Mouse (Mus musculus): ENCODE data around the gene Pip4k2a. TPM values are rescaled to one million over a fixed set of nuclear protein-coding genes. Genes with fewer than 3 reads are reported as not detected.
A peak's percentile ranks its signal among the peaks of the same experiment; 100 is the strongest.
"Not testable (repeated sequence)": the region's sequence is repeated elsewhere in the genome, so short reads cannot be mapped to it uniquely, and the experiment has no call there.

The Pip4k2a gene
- total RNA-seq (2021): 25.3 and 29.4 TPM in 2 replicates
- long read RNA-seq, experiment 1, transcript Pip4k2a-201 (10 exons, 3,477 nt): major isoform, 18 of 33 reads
- long read RNA-seq, experiment 1, partial matches to known transcripts: 4 of 33 reads
- long read RNA-seq, experiment 1, other reads (novel, unspliced or antisense): 11 of 33 reads
- long read RNA-seq, experiment 2, transcript Pip4k2a-201 (10 exons, 3,477 nt): major isoform, 27 of 33 reads
- long read RNA-seq, experiment 2, partial matches to known transcripts: 0 of 33 reads
- long read RNA-seq, experiment 2, other reads (novel, unspliced or antisense): 6 of 33 reads

DNA sequence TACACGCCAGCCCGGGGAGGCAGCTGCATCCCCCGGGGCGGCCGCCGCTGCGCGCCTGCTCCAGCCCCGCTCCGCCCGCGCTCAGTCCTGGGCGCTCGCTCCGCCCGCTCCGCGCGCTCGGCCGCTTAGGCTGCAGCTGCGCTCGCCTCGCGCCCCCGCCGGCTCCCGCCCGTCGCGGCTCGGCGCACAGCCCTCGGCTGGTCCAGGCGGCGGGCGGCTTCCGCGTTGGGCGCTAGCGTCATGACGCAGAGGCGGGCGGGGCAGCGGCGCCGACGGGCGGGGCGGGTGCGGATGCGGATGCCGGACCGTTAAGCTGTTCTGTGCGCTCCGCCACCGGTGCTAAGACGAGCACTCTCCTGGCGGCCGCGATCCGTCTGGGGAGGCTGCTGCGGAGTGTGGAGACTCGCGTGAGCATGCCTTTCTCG lies at the start of gene Pip4k2a, which contains the start of gene 4930426L09Rik:
Gene Pip4k2a (minus strand): TSS at position 73 of the 425 bp plus-strand sequence.
Gene 4930426L09Rik (plus strand): TSS at position 290 of the 425 bp plus-strand sequence.
- DNase-seq: peak; percentile 96

DNA sequence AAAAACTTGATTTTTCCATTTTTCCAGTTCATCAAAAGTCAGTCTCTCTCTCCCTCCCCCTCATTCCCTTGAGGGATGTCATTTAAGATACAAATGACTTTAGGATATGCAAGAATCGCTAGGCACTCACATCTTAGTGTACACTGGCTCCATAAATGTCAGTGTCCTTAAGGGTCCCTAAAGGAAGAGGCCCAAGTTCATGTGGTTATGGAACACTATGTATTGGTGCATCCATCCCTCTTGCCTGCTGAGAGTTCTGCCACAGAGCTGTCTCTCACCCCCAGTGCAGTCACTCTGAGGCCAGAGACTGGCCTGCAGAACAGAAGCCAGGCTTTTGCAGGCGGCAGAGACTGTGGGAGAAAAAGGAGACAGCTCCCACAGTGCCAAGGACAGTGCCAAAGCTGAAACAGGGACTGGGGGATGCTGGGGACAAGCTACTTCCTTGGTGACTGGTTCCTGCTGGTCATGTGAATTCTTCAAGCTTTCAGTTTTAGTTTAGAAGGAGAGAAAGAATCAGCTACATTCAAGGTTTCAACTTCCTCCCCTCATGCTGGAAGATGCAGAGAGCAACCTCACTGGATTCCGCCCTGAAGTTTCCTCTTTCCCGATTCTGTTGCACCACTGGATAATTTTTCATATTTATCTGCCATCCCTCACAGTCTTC lies 40.1 kb upstream of the Pip4k2a start:
- no peak for DNase-seq

DNA sequence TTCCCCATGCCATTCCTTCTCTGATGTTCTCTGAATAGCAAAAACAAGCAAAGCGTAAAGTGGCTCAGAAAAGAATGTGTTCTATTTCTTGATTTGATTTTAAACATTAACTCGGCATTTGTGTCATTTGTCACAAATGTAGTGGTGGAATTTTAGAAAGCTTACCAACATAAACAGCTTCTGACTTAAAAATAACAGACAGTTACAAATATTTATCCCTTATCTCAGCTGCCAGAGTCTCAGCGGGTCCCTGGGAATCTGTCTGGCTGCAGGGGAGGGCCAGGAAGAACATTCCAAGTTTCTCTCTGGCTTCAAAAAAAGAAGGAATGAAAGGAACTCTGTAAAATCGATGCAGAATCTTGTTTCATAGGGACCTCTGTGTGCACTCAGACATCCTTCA lies 39.5 kb upstream of the Pip4k2a start:
- no peak for DNase-seq

DNA sequence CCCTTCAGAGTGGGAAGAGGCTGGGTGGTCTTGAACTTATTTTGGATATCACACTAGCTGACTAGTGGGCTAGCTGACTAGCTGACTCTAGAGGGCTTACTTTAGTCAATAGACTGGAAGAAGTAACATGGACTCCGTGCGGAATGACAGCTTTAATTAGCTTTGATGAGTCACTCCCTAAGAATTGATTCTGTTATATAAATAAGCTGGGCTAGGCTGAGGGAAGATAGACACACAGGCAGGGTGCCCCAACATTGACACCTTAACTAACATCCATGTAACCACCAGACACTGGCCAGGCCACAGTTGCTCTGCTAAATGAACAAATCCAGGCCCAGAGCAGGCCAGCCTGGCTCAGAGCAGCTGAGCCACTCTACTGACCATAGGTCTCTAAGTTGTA lies 26.9 kb upstream of the Pip4k2a start:
- no peak for DNase-seq

DNA sequence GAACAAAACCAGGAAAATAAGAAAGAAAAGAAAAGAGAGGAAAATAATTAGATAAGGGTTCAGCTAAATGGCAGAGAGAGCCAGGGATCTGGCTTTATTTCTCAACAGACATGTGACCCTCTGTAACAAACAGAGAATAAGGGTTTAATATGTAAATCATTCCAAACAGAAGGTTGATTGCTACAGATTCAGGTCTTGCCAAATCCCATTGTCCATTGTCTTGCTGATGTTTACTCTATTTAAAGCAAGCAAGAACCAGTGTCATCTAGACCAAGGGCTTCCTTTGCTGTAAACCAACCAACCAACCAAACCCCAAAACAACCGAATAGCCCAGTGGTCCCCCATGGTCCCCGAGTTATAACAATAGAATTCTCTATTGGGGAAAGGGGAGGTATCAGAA lies 20.1 kb upstream of the Pip4k2a start:
- no peak for DNase-seq

DNA sequence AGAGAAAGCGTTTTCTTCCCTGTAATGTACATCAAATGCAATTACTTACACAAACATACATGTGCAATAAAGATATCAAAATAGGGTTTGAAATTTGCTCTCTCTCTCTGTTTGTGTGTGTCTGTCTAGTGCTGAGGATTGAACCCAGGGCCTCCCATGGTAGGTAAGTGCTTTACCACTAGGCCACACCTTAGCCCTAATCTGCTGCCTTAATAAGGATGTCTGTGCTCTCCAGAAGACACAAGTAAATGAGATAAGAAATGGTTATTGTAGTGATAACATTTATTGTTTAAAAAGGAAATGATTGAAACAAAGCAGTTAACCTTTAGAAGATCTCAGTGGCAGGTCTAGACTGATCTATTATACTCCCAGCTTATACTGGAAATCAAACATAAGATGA lies 18.9 kb upstream of the Pip4k2a start:
- no peak for DNase-seq

DNA sequence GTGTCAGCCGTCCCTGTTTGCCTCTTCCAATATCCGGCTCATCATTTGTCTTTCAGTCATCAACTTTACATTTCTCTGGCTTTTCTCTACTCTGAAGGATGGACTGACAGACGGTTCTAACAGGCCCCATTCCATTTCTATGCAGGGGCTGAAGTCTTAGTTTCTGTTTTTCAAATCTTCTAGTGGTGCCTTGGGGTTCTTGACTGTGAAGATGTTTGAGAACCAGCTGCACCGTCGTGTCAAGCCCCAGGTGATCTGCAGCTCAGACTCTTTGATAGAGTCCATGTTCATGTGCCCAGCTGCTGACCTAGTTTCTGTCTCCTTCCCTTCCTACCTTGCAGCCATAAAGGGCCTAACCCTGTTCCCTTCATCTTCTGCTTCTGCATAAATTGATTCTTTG lies 18.4 kb upstream of the Pip4k2a start:
- DNase-seq: no peak

DNA sequence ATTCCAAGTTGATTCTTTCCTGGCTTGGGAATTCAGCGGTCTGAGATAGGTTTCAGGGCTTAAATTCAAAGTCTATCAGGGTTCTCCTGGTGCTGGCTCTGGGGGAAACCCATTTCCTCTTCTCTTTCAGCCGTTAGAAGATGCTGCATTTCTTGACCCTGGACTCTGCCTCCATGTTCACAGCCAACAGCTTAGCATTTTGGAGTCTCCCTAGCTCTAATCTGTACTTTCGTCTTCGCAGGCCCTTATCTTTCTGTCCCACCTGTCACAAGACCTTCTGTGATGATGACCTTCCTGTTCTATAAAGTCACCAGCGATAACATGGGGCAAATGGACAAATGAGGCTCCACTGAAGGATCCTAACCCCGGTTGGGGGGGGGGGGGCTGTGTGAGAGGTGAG lies 13.5 kb upstream of the Pip4k2a start:
- DNase-seq: no peak

DNA sequence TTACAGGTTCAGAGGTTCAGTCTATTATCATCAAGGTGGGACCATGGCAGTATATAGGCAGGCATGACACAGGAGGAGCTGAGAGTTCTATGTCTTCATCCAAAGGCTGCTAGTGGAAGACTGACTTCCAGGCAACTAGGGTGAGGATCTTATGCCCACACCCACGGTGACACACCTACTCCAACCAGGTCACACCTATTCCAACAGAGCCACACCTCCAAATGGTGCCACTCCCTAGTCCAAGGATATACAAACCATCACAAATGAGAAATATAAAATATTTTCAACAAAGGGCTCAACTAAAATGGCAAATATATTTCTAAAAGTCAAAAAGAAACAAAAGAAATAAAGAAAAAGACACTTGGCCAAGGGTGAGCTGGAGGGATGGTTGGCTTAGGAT lies 12.6 kb upstream of the Pip4k2a start:
- not testable (repeated sequence) for DNase-seq

DNA sequence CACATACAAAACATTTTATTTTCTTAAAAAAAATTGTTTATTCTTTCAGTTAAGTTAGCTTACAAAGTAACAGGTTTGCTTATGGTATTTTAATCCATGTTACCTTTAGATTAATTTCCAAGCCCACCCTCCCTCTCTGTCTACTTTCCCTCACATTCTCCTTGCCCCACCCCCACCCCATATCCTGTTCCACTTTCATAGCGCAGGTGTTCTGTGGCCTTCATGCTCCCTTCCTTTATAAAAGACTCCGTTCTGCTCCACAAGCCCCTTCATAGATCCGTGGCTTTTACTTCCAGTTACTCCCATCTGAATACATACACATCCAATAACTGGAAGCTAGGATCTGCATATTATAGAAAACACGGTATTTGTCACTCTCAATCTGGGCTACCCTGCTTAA lies 9.7 kb upstream of the Pip4k2a start:
- DNase-seq: no peak

DNA sequence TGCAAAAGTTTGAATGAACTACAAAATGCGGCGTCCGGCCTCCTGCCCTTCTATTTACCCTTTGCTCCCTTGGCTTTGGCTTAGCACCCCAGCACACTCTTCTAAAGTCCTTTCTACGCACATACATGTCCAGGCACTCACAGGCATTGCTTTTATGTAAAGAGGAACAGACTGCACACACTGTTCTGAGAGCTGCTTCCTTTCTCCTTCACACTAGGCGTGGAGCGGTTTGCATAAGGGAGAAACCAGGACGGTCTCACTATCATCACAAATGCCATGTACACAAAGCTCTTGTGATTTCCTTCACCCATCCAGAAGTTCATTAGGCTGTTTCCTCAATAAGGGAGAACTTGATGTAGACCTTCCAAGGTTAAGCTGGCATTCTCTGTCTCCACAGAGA lies 8.2 kb upstream of the Pip4k2a start:
- DNase-seq: no peak

DNA sequence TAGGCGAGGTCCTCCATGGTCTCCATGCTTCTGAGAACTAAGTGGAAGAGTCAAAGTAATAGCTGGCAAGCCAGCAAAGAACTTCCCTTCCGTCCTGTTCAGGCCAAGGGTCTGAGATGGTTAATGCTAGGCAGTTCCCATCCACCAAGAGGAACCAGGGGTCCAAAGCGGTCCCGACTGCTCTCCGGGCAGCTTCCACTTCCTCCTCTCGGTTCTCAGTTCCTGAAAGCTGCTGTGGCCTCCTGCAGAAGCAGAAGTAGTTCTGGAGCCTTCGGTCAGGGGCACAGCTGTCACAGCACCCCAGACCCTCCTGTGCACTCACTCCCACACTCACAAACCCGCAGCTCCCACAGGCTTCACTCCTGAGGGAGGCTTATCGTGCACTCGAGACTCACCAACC lies 6.9 kb upstream of the Pip4k2a start:
- DNase-seq: peak; percentile 16

DNA sequence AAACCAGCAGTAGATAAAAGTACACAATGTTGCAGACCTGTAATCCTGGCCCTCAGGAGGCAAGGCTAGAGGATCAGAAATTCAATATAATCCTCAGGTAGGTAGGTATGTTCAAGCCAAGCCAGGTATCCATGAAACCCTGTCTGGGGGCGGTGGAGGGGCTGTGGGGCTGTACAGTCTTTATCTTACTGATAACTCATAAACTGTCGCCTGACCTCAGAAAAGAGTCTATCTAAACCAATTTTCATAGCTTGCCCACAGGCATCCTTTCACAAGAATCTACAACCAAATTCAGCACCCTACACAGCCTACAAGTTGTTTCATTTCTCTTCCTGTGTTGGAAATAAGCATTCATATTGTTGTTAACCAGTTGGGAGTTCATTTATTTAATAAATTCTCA lies 1.5 kb upstream of the Pip4k2a start:
- no peak for DNase-seq

DNA sequence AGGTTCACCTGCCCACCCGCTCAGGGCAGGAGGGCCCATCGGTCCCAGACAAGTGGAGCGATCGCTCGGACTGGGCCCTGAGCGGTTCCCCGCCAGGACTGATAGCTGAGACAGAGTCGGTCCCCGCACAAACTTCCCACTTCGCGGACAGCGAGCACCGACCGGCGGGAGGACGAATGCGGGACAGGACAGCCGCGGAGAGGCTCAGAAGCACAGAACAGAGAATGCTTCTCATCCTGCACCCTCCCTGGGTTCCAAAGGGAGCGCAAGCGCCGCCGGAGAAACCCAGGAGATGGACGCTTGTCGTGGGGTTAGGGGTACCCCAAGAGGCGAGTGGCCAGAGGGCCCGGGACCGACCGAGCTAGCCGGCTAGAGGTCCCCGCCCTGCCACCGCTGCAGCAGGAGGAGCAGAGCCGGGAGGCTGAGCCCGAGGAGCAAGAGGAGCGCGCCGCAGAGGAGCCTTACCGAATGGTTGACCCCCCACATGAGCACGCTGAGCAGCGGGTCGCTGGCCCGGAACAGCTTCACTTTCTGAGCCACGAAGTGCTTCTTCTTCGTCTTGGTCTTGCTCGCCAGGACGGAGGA lies 447 bp downstream of the Pip4k2a start:
- peak; percentile 74 for DNase-seq

DNA sequence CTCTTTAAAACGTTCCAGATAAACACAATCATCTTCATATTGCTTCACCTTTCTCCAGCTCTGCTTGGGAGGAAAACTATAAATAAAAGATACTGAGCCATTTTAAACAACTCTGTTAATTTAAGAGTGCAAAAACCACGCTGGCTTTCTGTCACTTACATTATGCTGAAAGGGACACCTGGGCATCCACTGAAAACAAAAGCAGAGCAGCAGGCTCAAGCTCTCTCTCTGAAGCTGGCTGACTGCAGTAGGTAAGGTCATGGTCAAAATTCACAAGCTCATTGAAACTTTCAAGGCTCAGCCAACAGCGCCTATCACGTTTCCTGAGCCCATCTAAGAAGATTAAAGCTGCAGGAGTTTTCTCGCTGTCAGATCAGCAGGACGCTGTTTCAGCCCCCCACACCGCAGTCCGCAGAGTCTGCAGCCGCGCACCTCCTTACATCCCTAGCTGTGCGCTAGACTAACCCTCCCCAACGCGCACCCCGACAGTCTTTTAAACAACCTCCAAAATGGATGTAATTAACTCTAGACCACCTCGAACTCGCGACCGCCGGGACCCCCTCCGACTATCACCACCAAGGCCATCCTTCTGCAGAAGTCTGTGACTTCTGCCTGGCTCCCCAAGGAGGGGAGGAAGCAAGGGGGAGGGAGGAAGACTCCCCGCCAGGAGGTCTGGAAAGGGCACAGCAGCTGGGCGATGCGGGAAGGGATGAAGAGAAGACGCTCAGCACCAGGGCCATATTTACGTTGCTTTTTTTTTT lies 1.3 kb downstream of the Pip4k2a start:
- DNase-seq: peak; percentile 51

DNA sequence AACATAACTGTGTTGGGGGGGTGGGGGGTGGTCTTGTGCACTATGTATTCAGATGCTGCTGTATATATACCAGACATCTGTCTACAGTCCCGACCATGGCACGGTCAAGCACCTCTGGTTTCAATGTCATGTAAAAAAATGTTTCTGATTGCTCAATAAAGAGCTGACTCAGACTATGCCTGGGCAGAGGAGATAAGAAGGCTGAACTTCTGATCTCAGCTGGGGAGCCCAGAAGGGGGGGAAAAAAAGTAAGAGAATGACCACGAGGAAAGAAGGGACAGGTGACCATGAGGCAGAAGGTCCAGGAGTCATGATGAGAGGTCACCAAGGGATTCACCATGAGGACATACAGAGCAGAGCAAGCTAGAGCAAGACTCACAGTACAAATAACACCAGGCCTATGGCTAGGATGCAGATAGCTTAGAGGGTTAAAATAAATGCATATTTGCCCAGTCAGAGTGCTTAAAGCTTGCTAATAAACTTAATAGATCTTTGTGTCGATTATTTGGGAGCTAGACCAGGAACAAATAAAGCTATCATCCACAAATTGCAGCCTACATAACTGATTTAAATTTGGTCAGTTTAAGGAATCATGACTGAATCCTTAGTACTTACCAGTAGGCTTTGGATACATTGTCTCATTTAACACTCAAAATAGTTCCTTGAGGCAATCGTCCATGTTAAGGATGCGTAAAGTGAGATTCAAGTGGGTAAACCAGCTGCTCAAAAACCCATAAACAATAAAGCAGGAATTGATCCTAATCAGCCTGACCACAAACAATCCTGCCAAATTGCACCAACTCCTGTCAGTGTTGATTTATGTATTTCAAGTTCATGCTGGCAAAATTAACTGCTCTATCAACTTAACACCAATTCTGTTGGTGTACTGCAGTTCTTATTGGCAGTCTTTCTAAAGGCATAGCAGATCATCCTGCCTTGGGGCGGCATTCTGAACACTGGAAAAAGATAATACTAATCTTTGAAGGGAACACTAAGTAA lies 5.1 kb downstream of the Pip4k2a start:
- peak; percentile 33 for DNase-seq

DNA sequence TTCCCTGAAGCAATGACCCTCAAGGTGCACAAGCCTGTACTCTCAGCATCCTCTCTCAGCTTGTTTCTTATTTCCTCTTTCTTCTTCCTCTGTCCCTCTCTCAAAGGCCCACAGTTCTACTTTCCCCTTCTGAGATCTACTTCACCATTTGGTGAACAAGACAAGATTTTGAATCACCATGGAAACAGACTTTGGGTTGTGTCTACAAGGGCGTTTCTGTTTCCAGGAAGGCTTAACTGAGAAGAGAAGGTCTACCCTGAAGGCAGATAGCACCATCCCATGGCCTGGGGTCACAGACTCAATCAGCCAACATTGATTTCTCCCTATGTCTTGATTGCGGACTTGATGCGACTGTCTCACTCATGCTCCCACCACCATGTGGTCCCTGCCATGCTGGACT lies 9.0 kb downstream of the Pip4k2a start:
- DNase-seq: no peak

DNA sequence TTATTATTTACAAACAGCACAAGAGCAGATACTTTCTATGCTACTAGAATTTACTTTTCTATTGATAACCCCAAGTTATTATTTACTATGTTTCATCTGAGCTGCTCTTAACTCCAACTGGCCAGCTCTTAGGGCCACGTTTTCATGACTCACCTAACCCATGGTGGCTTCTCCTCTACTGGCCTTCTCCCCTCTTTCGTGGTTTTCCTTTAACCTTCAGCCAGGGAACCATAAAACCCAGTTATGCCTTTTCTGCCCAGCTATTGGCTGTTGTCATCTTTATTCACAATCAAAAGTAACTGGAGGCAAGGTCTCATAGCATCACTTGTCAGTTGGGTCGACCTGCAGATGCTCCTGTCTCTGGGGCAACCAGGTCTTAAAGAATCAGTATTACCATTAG lies 12.4 kb downstream of the Pip4k2a start:
- no peak for DNase-seq

DNA sequence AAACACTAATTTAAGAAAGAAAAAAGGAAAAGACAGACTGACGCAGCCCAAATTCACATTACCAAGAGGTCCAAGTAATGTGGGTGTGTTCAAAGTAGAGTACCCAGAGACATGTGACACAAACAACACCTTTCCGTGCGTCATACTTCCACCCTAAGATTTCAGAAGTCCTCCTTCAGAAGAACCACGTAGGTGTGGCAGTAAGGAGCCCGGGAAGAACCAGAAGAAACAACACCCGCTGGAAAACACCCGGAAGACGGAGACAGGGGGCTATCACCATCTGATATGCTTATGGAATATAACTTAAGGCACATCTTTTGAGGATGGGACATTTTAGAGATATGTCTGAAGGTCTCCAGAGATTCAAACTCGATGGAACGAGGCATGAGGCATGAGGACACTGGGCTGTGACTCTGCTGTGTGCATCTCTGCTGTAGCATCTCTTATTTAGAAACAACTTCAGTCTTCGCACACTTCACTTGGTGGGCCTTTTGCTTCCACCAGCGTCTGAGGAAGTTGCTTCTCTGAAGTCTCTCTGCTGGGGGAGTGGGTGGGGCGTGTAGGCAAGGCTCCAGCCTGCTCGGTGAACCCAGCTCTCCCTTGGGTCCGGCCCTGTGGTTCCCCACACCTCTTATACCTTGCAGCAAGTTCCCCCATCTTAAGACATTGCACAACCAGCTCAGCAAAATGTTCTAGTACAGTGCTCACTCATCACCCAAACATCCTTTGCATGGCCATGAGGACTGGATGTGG lies 13.7 kb downstream of the Pip4k2a start:
- peak; percentile 41 for DNase-seq

DNA sequence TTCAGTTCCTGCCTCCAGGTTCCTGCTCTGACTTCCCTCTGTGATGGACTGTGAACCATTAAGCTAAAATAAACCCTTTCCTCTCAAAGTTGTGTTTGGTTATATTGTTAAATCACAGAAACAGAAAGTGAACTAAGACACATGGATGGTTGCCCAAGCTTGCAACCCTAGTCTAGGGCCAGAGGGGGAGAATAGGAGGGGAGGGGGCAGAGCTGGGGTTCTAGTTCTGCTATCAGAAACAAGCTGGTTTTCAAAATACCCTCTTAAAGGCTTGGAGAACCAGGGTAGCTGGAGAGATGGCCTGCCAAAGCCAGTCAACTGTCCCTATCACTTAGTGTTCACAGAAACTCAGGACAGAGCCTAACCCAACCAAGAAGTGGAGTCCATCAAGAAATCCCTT lies 14.4 kb downstream of the Pip4k2a start:
- no peak for DNase-seq

DNA sequence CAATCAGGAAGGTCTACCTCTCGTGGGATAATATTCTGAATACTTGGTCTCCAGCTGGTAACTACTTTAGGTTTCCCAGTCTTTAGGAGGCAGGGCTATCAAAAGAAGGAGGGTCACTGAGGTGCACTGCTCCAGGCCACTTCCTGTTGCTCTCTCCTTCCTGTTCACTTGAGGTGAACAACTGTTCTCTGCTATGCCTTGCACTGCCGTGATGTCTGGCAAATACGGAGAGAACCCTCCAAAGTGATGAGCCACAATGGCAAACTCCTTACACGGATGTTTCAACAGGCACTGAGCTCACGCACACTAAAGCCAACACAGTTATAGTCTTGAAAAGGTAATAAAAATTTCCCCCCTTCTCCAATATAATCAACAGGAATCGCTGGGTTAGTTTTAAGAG lies 15.3 kb downstream of the Pip4k2a start:
- DNase-seq: no peak

Measured in adrenal gland, postnatal 14 days (tissue).